ENCODE assay signal across 13 mouse cellular contexts in the genomic region with DNA sequence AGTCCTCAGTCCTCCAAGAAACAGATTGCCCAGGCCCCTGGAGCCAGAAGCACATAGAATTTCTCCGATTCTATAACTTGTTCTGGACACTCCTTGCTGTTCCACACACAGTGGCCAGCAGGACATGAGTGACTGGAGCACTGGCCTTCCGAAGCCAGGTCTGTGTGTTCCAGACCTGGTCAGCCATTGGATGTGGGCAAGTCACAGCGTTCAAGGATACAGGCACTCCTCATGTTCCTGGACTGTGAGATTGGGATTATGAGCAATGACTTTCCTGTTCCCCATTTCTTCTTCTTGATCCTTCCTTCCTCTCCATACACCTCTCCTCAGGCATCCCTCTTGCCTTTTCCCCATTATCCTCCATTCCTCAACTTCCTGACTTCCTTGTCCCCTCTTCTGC.
A peak's percentile ranks its signal among the peaks of the same experiment; 100 is the strongest.
DNase-seq lines count a peak whose midpoint lies in the region; ATAC-seq and TF ChIP-seq lines count a peak whose summit lies in the region.
"Had no signal": no experiment of that assay in that cellular context is flagged by ENCODE, and none has a peak within 500 bp of the region (broad histone marks: within the 10 kb centered on the region; RNA-seq: fewer than 3 reads in every experiment).

No protein-coding gene starts in this region.

- ATAC-seq in midbrain, postnatal 0 days (ENCODE audit: low FRiP score): no peak
- ATAC-seq in hindbrain, embryonic 11.5 days (ENCODE audit: low FRiP score): peak; percentile 46; the same call in 1 of the 2 replicates
- ATAC-seq in limb, embryonic 14.5 days (ENCODE audit: low FRiP score, low read depth): 0 out of 2 replicates have a peak, but pooled peaks have one; percentile 15
- ATAC-seq in liver, embryonic 11.5 days (replicated peaks; ENCODE audit: low FRiP score): no peak

- WGBS in midbrain, embryonic 10.5 days: 95% methylated on average over 3 of the region's 3 CpGs
- 80% methylated on average over 3 of the region's 3 CpGs for WGBS in midbrain, postnatal 0 days
- 93% methylated on average over 3 of the region's 3 CpGs for WGBS in hindbrain, embryonic 11.5 days
- 84% methylated on average over 3 of the region's 3 CpGs for WGBS in limb, embryonic 14.5 days
- WGBS in kidney, adult 2 months: 95% methylated on average over 3 of the region's 3 CpGs
- WGBS in liver, embryonic 11.5 days: 83% methylated on average over 3 of the region's 3 CpGs

- TF ChIP-seq POLR2A in limb, embryonic 14.5 days (IDR thresholded peaks at IDR 0.05; ENCODE audit: borderline replicate concordance, extremely low read depth, insufficient read depth, insufficient read length): no peak
- no peak for TF ChIP-seq POLR2A in kidney, adult 2 months (IDR thresholded peaks at IDR 0.05; ENCODE audit: low read depth, low read length)

- H3K4me1 ChIP-seq in midbrain, embryonic 10.5 days: peaks cover 38% of the 10 kb centered on the region
- H3K4me1 ChIP-seq in midbrain, postnatal 0 days (ENCODE audit: insufficient read depth, low read length): peaks cover 20% of the 10 kb centered on the region
- peaks cover 13% of the 10 kb centered on the region for H3K4me1 ChIP-seq in hindbrain, embryonic 11.5 days (replicated peaks; ENCODE audit: control insufficient read depth, insufficient read depth, low read length)
- peaks cover 15% of the 10 kb centered on the region for H3K4me1 ChIP-seq in limb, embryonic 14.5 days (ENCODE audit: control insufficient read depth, insufficient read depth, low read length)
- H3K4me1 ChIP-seq in kidney, adult 2 months (ENCODE audit: control insufficient read depth, insufficient read depth, low read length): no peaks in the 10 kb centered on the region
- H3K4me1 ChIP-seq in liver, embryonic 11.5 days (replicated peaks; ENCODE audit: control insufficient read depth, insufficient read depth, low read length): no peaks in the 10 kb centered on the region; the same call in 1 of the 2 replicates
- H3K4me1 ChIP-seq: liver, embryonic 13.5 days; stomach, embryonic 15.5 days had no signal

- no peak for TF ChIP-seq CTCF in midbrain, postnatal 0 days (IDR thresholded peaks at IDR 0.05)
- TF ChIP-seq CTCF in kidney, adult 2 months (conservative IDR thresholded peaks at IDR 0.05; ENCODE audit: insufficient read depth, insufficient read length, low read depth, low read length): no peak

- DNase-seq in midbrain, embryonic 10.5 days (ENCODE audit: low spot score): peak; percentile 18
- DNase-seq in midbrain, postnatal 0 days (ENCODE audit: low spot score): no peak
- DNase-seq in hindbrain, embryonic 11.5 days (ENCODE audit: low spot score): no peak
- no peak for DNase-seq in limb, embryonic 14.5 days (ENCODE audit: low spot score)
- DNase-seq in kidney, adult 2 months: no peak
- DNase-seq in liver, embryonic 11.5 days (ENCODE audit: low spot score): no peak
- no peak for DNase-seq in spleen, postnatal 36 days (ENCODE audit: low spot score in 2 of 2)
- DNase-seq: adrenal gland, postnatal 25 days; gastrocnemius, adult 2 months; kidney, adult 9 months; liver, embryonic 13.5 days had no signal

- H3K9me3 ChIP-seq in midbrain, embryonic 10.5 days (replicated peaks): no peaks in the 10 kb centered on the region
- H3K9me3 ChIP-seq in midbrain, postnatal 0 days (ENCODE audit: low read length): no peaks in the 10 kb centered on the region
- H3K9me3 ChIP-seq in hindbrain, embryonic 11.5 days (ENCODE audit: control insufficient read depth, low read length): no peaks in the 10 kb centered on the region
- H3K9me3 ChIP-seq in limb, embryonic 14.5 days (ENCODE audit: control insufficient read depth, low read length): no peaks in the 10 kb centered on the region
- H3K9me3 ChIP-seq in liver, embryonic 11.5 days (ENCODE audit: control insufficient read depth, low read length): no peaks in the 10 kb centered on the region
- H3K9me3 ChIP-seq: liver, embryonic 13.5 days; stomach, embryonic 15.5 days had no signal

- no peak overlapping the region for H3K4me3 ChIP-seq in midbrain, embryonic 10.5 days
- no peak overlapping the region for H3K4me3 ChIP-seq in midbrain, postnatal 0 days (ENCODE audit: low read depth, low read length)
- H3K4me3 ChIP-seq in hindbrain, embryonic 11.5 days (ENCODE audit: low read depth, low read length): no peak overlapping the region
- H3K4me3 ChIP-seq in limb, embryonic 14.5 days (replicated peaks; ENCODE audit: low read length): no peak overlapping the region
- no peak overlapping the region for H3K4me3 ChIP-seq in kidney, adult 2 months (ENCODE audit: insufficient read depth, low read depth, low read length)
- H3K4me3 ChIP-seq in liver, embryonic 11.5 days (ENCODE audit: low read depth, low read length): no peak overlapping the region
- H3K4me3 ChIP-seq: gastrocnemius, adult 2 months; liver, embryonic 13.5 days; stomach, embryonic 15.5 days had no signal

- H3K4me2 ChIP-seq in midbrain, postnatal 0 days (ENCODE audit: low read depth, low read length, poor library complexity, severe bottlenecking): no peak overlapping the region
- H3K4me2 ChIP-seq in hindbrain, embryonic 11.5 days (replicated peaks; ENCODE audit: low read depth, low read length): no peak overlapping the region
- no peak overlapping the region for H3K4me2 ChIP-seq in limb, embryonic 14.5 days (replicated peaks; ENCODE audit: low read depth, low read length, severe bottlenecking)
- no peak overlapping the region for H3K4me2 ChIP-seq in liver, embryonic 11.5 days
- H3K4me2 ChIP-seq: liver, embryonic 13.5 days; stomach, embryonic 15.5 days had no signal

- no peak overlapping the region for H3K9ac ChIP-seq in midbrain, postnatal 0 days (replicated peaks; ENCODE audit: low read length, poor library complexity, severe bottlenecking)
- H3K9ac ChIP-seq in hindbrain, embryonic 11.5 days (ENCODE audit: low read depth, low read length): no peak overlapping the region
- no peak overlapping the region for H3K9ac ChIP-seq in limb, embryonic 14.5 days (ENCODE audit: low read depth, low read length, severe bottlenecking)
- H3K9ac ChIP-seq in liver, embryonic 11.5 days (ENCODE audit: low read depth, low read length): no peak overlapping the region
- H3K9ac ChIP-seq: liver, embryonic 13.5 days; stomach, embryonic 15.5 days had no signal

- H3K36me3 ChIP-seq in midbrain, embryonic 10.5 days: no peaks in the 10 kb centered on the region
- no peaks in the 10 kb centered on the region for H3K36me3 ChIP-seq in midbrain, postnatal 0 days (ENCODE audit: insufficient read depth, low read length)
- no peaks in the 10 kb centered on the region for H3K36me3 ChIP-seq in hindbrain, embryonic 11.5 days (ENCODE audit: control insufficient read depth, insufficient read depth, low read length)
- H3K36me3 ChIP-seq in limb, embryonic 14.5 days (ENCODE audit: control insufficient read depth, insufficient read depth, low read length): no peaks in the 10 kb centered on the region
- no peaks in the 10 kb centered on the region for H3K36me3 ChIP-seq in kidney, adult 2 months (ENCODE audit: control insufficient read depth, insufficient read depth, low read length)
- no peaks in the 10 kb centered on the region for H3K36me3 ChIP-seq in liver, embryonic 11.5 days (ENCODE audit: control insufficient read depth, insufficient read depth, low read length)
- H3K36me3 ChIP-seq: G1E; liver, embryonic 13.5 days; stomach, embryonic 15.5 days had no signal

- H3K27me3 ChIP-seq in midbrain, embryonic 10.5 days (ENCODE audit: low read depth, poor library complexity, severe bottlenecking): no peaks in the 10 kb centered on the region
- no peaks in the 10 kb centered on the region for H3K27me3 ChIP-seq in midbrain, postnatal 0 days (ENCODE audit: insufficient read depth, low read length)
- no peaks in the 10 kb centered on the region for H3K27me3 ChIP-seq in hindbrain, embryonic 11.5 days (ENCODE audit: control insufficient read depth, insufficient read depth, low read length)
- H3K27me3 ChIP-seq in limb, embryonic 14.5 days (ENCODE audit: control insufficient read depth, insufficient read depth, low read length): no peaks in the 10 kb centered on the region
- no peaks in the 10 kb centered on the region for H3K27me3 ChIP-seq in kidney, adult 2 months (replicated peaks; ENCODE audit: control insufficient read depth, insufficient read depth, low read length)
- H3K27me3 ChIP-seq in liver, embryonic 11.5 days (replicated peaks; ENCODE audit: control insufficient read depth, insufficient read depth, low read length): no peaks in the 10 kb centered on the region
- H3K27me3 ChIP-seq: liver, embryonic 13.5 days; stomach, embryonic 15.5 days had no signal

- H3K27ac ChIP-seq in midbrain, embryonic 10.5 days (replicated peaks): peak overlapping the region; percentile 93
- H3K27ac ChIP-seq in midbrain, postnatal 0 days (ENCODE audit: low read depth, low read length): no peak overlapping the region
- H3K27ac ChIP-seq in hindbrain, embryonic 11.5 days (ENCODE audit: low read depth, low read length): no peak overlapping the region
- H3K27ac ChIP-seq in limb, embryonic 14.5 days (replicated peaks; ENCODE audit: low read depth, low read length): no peak overlapping the region
- no peak overlapping the region for H3K27ac ChIP-seq in kidney, adult 2 months (ENCODE audit: insufficient read depth, low read depth, low read length)
- no peak overlapping the region for H3K27ac ChIP-seq in liver, embryonic 11.5 days (ENCODE audit: low read depth, low read length)
- H3K27ac ChIP-seq: gastrocnemius, adult 2 months; liver, embryonic 13.5 days; stomach, embryonic 15.5 days had no signal

Comparison
In these comparisons a context has a peak if more than half of its experiments do, and no peak if none do; other contexts are left out.
1. ATAC-seq: peak in hindbrain, embryonic 11.5 days (single experiment) and limb, embryonic 14.5 days (single experiment); none in midbrain, postnatal 0 days (single experiment) and liver, embryonic 11.5 days (single experiment).